Mouse (Mus musculus) kidney, adult 10 weeks (tissue): ENCODE data around the gene Olfr1184. TPM values are rescaled to one million over a fixed set of nuclear protein-coding genes. Genes with fewer than 3 reads are reported as not detected.

Experiments
- polyA plus RNA-seq: library from polyadenylated mRNA; stranded (reverse); fragments of 350-450 nt; fragmentation: Illumina TruSeq; extraction: RNeasy Lipid Tissue Mini Kit (QIAGEN cat#74804); gene quantifications from one replicate; pipeline ENCODE4 v1.2.3, GENCODE M21; 2014; ENCODE audit warnings: low read depth, low replicate concordance

The Olfr1184 gene
- not detected for polyA plus RNA-seq

GRCm38 (mm10) chr2:88483298-88483697, at the start of gene Olfr1184:
Olfr1184 (plus strand) TSS chr2:88483598.

GRCm38 (mm10) chr2:88449031-88449430, 34.4 kb upstream of the Olfr1184 start, which contains the start of gene Gm13757:
Gm13757 (minus strand) TSS chr2:88449131.

GRCm38 (mm10) chr2:88454567-88454966, 28.8 kb upstream of the Olfr1184 start, which contains the start of gene Olfr1183:
Olfr1183 (plus strand) TSS chr2:88454867.

GRCm38 (mm10) chr2:88493020-88493419, 9.6 kb downstream of the Olfr1184 start, which contains the start of gene Olfr1185-ps1:
Olfr1185-ps1 (plus strand) TSS chr2:88493320.

GRCm38 (mm10) chr2:88518251-88518650, 34.9 kb downstream of the Olfr1184 start, which contains the start of gene Olfr1186:
Olfr1186 (plus strand) TSS chr2:88518551.

Other genes with a start within 250 kb of the Olfr1184 start
- not detected for gene Olfr1173, start 203.7 kb upstream of the Olfr1184 start, polyA plus RNA-seq
- gene Olfr1174-ps, start 168.5 kb upstream of the Olfr1184 start, polyA plus RNA-seq, result not detected
- gene Olfr1175-ps, start 156.4 kb upstream of the Olfr1184 start, polyA plus RNA-seq, result not detected
- gene Olfr1176, start 146.9 kb upstream of the Olfr1184 start, polyA plus RNA-seq, result not detected
- gene Olfr1177-ps, start 137.1 kb upstream of the Olfr1184 start, polyA plus RNA-seq, result not detected
- gene Olfr1178, start 96.5 kb upstream of the Olfr1184 start, polyA plus RNA-seq, result not detected
- gene Olfr1179, start 77.1 kb upstream of the Olfr1184 start, polyA plus RNA-seq, result not detected
- not detected for gene Olfr1180, start 64.4 kb upstream of the Olfr1184 start, polyA plus RNA-seq
- gene Olfr1181, start 57.4 kb upstream of the Olfr1184 start, polyA plus RNA-seq, result not detected
- not detected for gene Gm13757, start 34.5 kb upstream of the Olfr1184 start, polyA plus RNA-seq
- gene Olfr1183, start 28.7 kb upstream of the Olfr1184 start, polyA plus RNA-seq, result not detected
- gene Olfr1185-ps1, start 9.7 kb downstream of the Olfr1184 start, polyA plus RNA-seq, result not detected
- not detected for gene Olfr1186, start 35.0 kb downstream of the Olfr1184 start, polyA plus RNA-seq
- gene Olfr1188, start 73.3 kb downstream of the Olfr1184 start, polyA plus RNA-seq, result not detected
- gene Olfr1189, start 102.9 kb downstream of the Olfr1184 start, polyA plus RNA-seq, result not detected
- gene Olfr1191-ps1, start 156.9 kb downstream of the Olfr1184 start, polyA plus RNA-seq, result not detected
- not detected for gene Olfr1192-ps1, start 164.9 kb downstream of the Olfr1184 start, polyA plus RNA-seq
- gene Olfr1193, start 192.0 kb downstream of the Olfr1184 start, polyA plus RNA-seq, result not detected
- gene Olfr1195, start 205.6 kb downstream of the Olfr1184 start, polyA plus RNA-seq, result not detected
- not detected for gene Olfr1196, start 221.0 kb downstream of the Olfr1184 start, polyA plus RNA-seq
- not detected for gene Olfr1197, start 248.8 kb downstream of the Olfr1184 start, polyA plus RNA-seq